Mouse (Mus musculus): Measurements from ENCODE around the gene Klk1b24. TPM values are rescaled to one million over a fixed set of nuclear protein-coding genes. Genes with fewer than 3 reads are reported as not detected.
"Not testable (repeated sequence)": the region's sequence is repeated elsewhere in the genome, so short reads cannot be mapped to it uniquely, and the experiment has no call there.

Gene Klk1b24
- polyA plus RNA-seq (2015; fragmentation: Nextera tagmentation; extraction: Ambion mirVana) = not detected in 2 replicates

- H3K4me1 ChIP-seq (ENCODE audit: control insufficient read depth, insufficient read depth, low read length); H3K9me3 ChIP-seq (ENCODE audit: control insufficient read depth, low read length); ATAC-seq; H3K27ac ChIP-seq (ENCODE audit: low read length); H3K36me3 ChIP-seq (ENCODE audit: control insufficient read depth, insufficient read depth, low read length); H3K27me3 ChIP-seq (replicated peaks; ENCODE audit: control insufficient read depth, insufficient read depth, low read length); H3K4me2 ChIP-seq (ENCODE audit: low read depth, low read length); H3K9ac ChIP-seq (ENCODE audit: low read depth, low read length); H3K4me3 ChIP-seq (ENCODE audit: low read length): not testable (repeated sequence)
These were observed at the start of gene Klk1b24 for GRCm38 (mm10) chr7:44187936-44188335. TSS of gene Klk1b24 (plus strand) at chr7:44188236.

GRCm38 (mm10) chr7:44179299-44180045, 8.6 kb upstream of the Klk1b24 start:
- Histone ChIP-seq H3K9ac (ENCODE audit: low read depth, low read length) (no peak overlapping the region), H3K27me3 (replicated peaks; ENCODE audit: control insufficient read depth, insufficient read depth, low read length) (no peaks in the 10 kb centered on the region), H3K27ac (ENCODE audit: low read length) (no peak overlapping the region), H3K36me3 (ENCODE audit: control insufficient read depth, insufficient read depth, low read length) (no peaks in the 10 kb centered on the region), H3K4me2 (ENCODE audit: low read depth, low read length) (no peak overlapping the region), H3K4me3 (ENCODE audit: low read length) (no peak overlapping the region), H3K9me3 (ENCODE audit: control insufficient read depth, low read length) (no peaks in the 10 kb centered on the region), H3K4me1 (ENCODE audit: control insufficient read depth, insufficient read depth, low read length) (no peaks in the 10 kb centered on the region)
- 59% methylated on average over 9 of the region's 9 CpGs for WGBS
- ATAC-seq = peak; percentile 68; the same call in 1 of the 2 replicates

DNA sequence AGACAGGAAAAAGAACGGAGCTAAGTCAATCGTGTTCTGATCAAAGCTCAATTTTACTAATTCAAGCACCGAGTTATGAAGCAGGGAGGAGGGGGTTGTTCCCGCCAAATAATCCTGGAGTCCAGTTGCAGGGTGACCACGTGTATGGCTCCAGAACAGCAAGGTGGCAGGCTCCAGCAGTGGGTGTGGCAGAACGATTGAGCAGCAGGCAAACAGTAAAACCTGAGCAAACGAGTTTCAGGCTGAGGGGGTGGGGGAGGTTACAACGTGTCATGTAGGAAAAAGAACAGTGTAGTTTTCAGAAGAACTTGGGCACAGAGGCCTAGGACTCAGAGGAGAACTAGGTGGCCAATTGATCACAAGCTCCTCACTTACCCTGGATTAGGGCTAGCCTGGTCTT, 1.5 kb upstream of the Klk1b24 start:
- not testable (repeated sequence) for H3K4me3 ChIP-seq (ENCODE audit: low read length); H3K27me3 ChIP-seq (replicated peaks; ENCODE audit: control insufficient read depth, insufficient read depth, low read length); H3K4me1 ChIP-seq (ENCODE audit: control insufficient read depth, insufficient read depth, low read length); H3K9ac ChIP-seq (ENCODE audit: low read depth, low read length); H3K9me3 ChIP-seq (ENCODE audit: control insufficient read depth, low read length); H3K27ac ChIP-seq (ENCODE audit: low read length); H3K36me3 ChIP-seq (ENCODE audit: control insufficient read depth, insufficient read depth, low read length); H3K4me2 ChIP-seq (ENCODE audit: low read depth, low read length)
- peak; percentile 50; the same call in 1 of the 2 replicates for ATAC-seq
- 54% methylated on average over 8 of the region's 8 CpGs for WGBS

GRCm38 (mm10) chr7:44193466-44193865, 5.4 kb downstream of the Klk1b24 start:
- not testable (repeated sequence) for ATAC-seq; H3K4me3 ChIP-seq (ENCODE audit: low read length)
- WGBS = 62% methylated on average over 1 of the region's 1 CpGs

DNA sequence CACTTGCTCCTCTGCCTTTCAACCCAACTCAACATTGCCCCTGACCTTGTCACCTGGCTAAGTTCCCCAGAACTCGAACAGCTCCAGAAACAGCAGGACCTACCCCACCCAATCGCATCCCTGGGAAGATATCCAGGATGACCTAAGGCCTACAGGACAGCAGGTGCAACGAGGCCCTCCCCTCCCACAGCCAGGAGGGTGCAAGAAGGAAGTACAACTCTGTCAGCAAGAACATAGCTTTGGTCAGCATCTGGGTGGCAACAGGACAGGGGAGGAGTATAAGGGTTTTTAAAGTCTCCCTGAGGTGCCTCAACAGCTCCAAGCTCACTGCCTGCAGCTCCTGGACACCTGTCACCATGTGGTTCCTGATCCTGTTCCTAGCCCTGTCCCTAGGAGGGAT, 9.9 kb downstream of the Klk1b24 start, which contains the start of gene Klk1b3:
Gene Klk1b3, plus strand, starts transcription at position 301 of the 400 bp plus-strand sequence.
- no peak within 1 kb of the TSS for H3K4me3 ChIP-seq (ENCODE audit: low read length)
- H3K27me3 ChIP-seq (replicated peaks; ENCODE audit: control insufficient read depth, insufficient read depth, low read length) = no peaks in the 10 kb centered on the region
- no peak within 1 kb of the TSS for H3K9ac ChIP-seq (ENCODE audit: low read depth, low read length)
- H3K4me2 ChIP-seq (ENCODE audit: low read depth, low read length) = no peak within 1 kb of the TSS
- H3K27ac ChIP-seq (ENCODE audit: low read length) = no peak within 1 kb of the TSS
- WGBS = 59% methylated on average over 3 of the region's 3 CpGs
- H3K9me3 ChIP-seq (ENCODE audit: control insufficient read depth, low read length) = no peaks in the 10 kb centered on the region
- H3K36me3 ChIP-seq (ENCODE audit: control insufficient read depth, insufficient read depth, low read length) = no peaks in the 10 kb centered on the region
- ATAC-seq = no peak
- H3K4me1 ChIP-seq (ENCODE audit: control insufficient read depth, insufficient read depth, low read length) = no peaks in the 10 kb centered on the region

More at GRCm38 (mm10) chr7:44193466-44193865, 5.4 kb downstream of the Klk1b24 start:
- not testable (repeated sequence) for H3K9ac ChIP-seq (ENCODE audit: low read depth, low read length); H3K27ac ChIP-seq (ENCODE audit: low read length); H3K4me1 ChIP-seq (ENCODE audit: control insufficient read depth, insufficient read depth, low read length); H3K36me3 ChIP-seq (ENCODE audit: control insufficient read depth, insufficient read depth, low read length); H3K27me3 ChIP-seq (replicated peaks; ENCODE audit: control insufficient read depth, insufficient read depth, low read length); H3K9me3 ChIP-seq (ENCODE audit: control insufficient read depth, low read length); H3K4me2 ChIP-seq (ENCODE audit: low read depth, low read length)

DNA sequence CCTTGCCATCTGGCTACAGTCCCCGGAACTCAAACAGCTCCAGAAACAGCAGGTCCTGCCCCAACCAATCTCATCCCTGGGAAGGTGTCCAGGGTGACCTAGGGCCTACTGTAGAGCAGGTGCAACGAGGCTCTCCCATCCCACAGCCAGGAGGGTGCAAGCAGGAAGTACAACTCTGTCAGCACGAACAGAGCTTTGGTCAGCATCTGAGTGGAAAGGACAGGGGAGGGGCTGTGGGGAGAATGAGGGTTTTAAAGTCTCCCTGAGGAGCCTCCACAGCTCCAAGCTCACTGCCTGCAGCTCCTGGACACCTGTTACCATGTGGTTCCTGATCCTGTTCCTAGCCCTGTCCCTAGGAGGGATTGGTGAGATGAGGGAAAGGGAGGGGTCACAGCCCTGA, 19.1 kb downstream of the Klk1b24 start, which contains the start of gene Klk1b4:
Gene Klk1b4, plus strand, starts transcription at position 301 of the 400 bp plus-strand sequence.
- H3K9me3 ChIP-seq (ENCODE audit: control insufficient read depth, low read length); H3K9ac ChIP-seq (ENCODE audit: low read depth, low read length); H3K27ac ChIP-seq (ENCODE audit: low read length); H3K36me3 ChIP-seq (ENCODE audit: control insufficient read depth, insufficient read depth, low read length); H3K4me3 ChIP-seq (ENCODE audit: low read length); ATAC-seq; H3K4me2 ChIP-seq (ENCODE audit: low read depth, low read length); H3K27me3 ChIP-seq (replicated peaks; ENCODE audit: control insufficient read depth, insufficient read depth, low read length); H3K4me1 ChIP-seq (ENCODE audit: control insufficient read depth, insufficient read depth, low read length): not testable (repeated sequence)
- WGBS = 50% methylated on average over 3 of the region's 3 CpGs

GRCm38 (mm10) chr7:44208307-44208706, 20.3 kb downstream of the Klk1b24 start:
- WGBS = 80% methylated on average over 3 of the region's 3 CpGs
- Histone ChIP-seq H3K4me3 (ENCODE audit: low read length) (no peak overlapping the region), H3K4me1 (ENCODE audit: control insufficient read depth, insufficient read depth, low read length) (no peaks in the 10 kb centered on the region), H3K9ac (ENCODE audit: low read depth, low read length) (no peak overlapping the region), H3K27ac (ENCODE audit: low read length) (no peak overlapping the region), H3K9me3 (ENCODE audit: control insufficient read depth, low read length) (no peaks in the 10 kb centered on the region), H3K4me2 (ENCODE audit: low read depth, low read length) (no peak overlapping the region), H3K36me3 (ENCODE audit: control insufficient read depth, insufficient read depth, low read length) (no peaks in the 10 kb centered on the region), H3K27me3 (replicated peaks; ENCODE audit: control insufficient read depth, insufficient read depth, low read length) (no peaks in the 10 kb centered on the region)
- no peak for ATAC-seq

DNA sequence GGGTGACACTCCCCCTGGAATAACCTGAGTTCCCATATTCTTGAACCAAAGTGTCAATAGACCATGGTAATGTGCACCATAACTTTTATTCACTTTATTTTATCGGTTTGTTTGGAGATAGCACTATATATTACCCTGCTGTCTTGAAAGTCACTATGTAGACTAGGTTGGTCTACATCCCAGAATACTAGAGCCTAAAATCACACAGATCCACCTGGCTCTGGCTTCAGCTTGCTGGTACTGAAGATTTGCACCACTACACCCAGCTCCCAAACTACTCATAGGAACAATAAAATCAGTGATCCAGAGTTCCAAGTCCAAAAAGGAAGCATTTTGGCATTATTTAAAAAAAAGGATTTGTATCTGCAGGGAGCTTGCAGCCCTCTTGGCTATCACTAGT, 27.6 kb downstream of the Klk1b24 start, which contains the start of gene Klk1b5:
Gene Klk1b5, plus strand, starts transcription at position 301 of the 400 bp plus-strand sequence.
- ATAC-seq = no peak
- no peak within 1 kb of the TSS for H3K27ac ChIP-seq (ENCODE audit: low read length)
- H3K4me1 ChIP-seq (ENCODE audit: control insufficient read depth, insufficient read depth, low read length) = no peaks in the 10 kb centered on the region
- no peaks in the 10 kb centered on the region for H3K27me3 ChIP-seq (replicated peaks; ENCODE audit: control insufficient read depth, insufficient read depth, low read length)
- H3K4me3 ChIP-seq (ENCODE audit: low read length) = no peak within 1 kb of the TSS
- H3K9me3 ChIP-seq (ENCODE audit: control insufficient read depth, low read length) = no peaks in the 10 kb centered on the region
- WGBS = 84% methylated on average over 1 of the region's 1 CpGs
- no peak within 1 kb of the TSS for H3K9ac ChIP-seq (ENCODE audit: low read depth, low read length)
- H3K4me2 ChIP-seq (ENCODE audit: low read depth, low read length) = no peak within 1 kb of the TSS
- no peaks in the 10 kb centered on the region for H3K36me3 ChIP-seq (ENCODE audit: control insufficient read depth, insufficient read depth, low read length)

DNA sequence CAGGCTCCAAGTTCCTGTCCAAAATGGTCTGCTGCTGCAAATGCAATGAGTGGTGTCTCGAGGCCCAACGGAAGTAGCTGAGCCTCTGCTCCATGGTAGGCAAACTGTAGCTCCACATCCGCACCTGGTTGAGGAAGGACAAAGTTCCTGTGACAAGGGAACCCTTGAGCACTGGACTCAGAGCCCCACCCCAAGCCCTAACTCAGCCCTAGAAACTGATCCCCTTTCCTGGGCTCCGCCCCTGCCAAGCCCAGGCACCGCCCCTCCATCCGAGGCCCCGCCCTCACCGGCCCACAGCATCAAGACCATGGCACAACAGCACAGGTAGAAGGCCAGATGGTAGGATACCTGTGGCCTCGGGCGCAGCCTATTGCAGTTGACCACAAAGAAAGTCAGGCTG, 33.6 kb downstream of the Klk1b24 start:
- WGBS = 59% methylated on average over 8 of the region's 10 CpGs
- H3K27ac ChIP-seq (ENCODE audit: low read length); H3K36me3 ChIP-seq (ENCODE audit: control insufficient read depth, insufficient read depth, low read length); H3K9ac ChIP-seq (ENCODE audit: low read depth, low read length); H3K4me1 ChIP-seq (ENCODE audit: control insufficient read depth, insufficient read depth, low read length); H3K4me3 ChIP-seq (ENCODE audit: low read length); H3K4me2 ChIP-seq (ENCODE audit: low read depth, low read length); H3K9me3 ChIP-seq (ENCODE audit: control insufficient read depth, low read length); H3K27me3 ChIP-seq (replicated peaks; ENCODE audit: control insufficient read depth, insufficient read depth, low read length): not testable (repeated sequence)
- ATAC-seq = peak; percentile 82

Measured in intestine, embryonic 16.5 days (tissue).